Mouse (Mus musculus) cerebral cortex, adult 2 months (tissue): ENCODE results near the gene A730015C16Rik.

Source experiments
- WGBS: fragments of 180-500 bp; shearing (Covaris S2); methylation state at CpG from one replicate; pipeline ENCODE4 v1.1.7; 2018; 5-methylcytosine and 5-hydroxymethylcytosine counted together

The A730015C16Rik gene

DNA sequence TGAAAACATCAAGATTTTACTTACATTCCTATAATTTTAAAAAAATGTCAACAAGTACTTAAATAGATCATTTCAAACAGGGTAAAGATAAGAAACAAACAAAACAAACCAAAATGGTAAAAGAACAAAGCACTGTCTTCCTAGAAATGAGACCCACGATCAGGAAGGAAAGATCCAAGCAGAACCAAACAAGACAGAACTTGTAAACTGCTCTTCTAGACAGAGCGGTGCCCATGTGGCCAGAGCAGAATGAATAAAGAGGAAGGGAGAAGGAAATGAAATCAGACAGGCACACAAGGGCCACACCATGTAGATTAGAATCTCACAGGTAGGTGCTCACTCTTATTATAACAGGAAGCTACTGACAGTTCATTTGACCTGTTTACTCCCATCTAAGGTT lies 21.8 kb downstream of the A730015C16Rik start:
- 61% methylated on average over 2 of the region's 2 CpGs for WGBS

DNA sequence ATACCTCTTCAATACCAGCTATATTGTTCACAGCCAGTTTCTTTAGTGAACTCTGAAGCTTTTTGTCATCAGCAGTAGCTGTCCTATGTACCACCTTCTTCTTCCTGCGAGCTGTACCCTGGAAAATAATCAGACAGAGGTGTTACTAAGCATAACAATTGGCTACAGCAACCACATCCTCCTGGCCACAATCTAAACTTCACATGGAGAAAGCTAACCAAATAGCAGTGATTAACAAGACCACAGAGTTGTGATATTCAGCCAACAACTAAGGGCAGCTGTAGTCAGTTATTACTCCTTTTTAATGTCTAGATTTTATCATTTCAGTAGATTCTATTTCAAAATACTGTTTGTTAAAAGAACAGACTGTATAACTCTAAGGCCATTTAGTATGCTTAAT lies 22.3 kb downstream of the A730015C16Rik start:
- 83% methylated on average over 1 of the region's 1 CpGs for WGBS

DNA sequence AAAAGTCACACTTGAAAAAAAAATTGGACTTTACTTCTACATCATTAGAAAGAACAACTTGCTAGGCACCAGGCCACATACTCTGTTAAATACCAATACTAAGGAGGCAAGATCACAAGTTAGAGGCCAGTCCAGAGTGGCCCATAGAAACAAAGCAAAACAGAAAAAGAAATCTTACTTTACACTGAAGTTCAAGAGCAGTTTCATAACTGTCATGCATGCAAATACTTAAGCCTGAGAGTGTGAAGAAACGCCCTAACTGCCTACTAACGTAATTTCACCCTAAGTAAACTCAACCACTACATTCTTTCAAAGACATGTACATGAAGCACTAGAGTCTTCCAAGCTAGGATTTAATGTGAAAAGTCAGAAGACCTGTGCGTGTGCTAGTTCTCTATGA lies 22.7 kb downstream of the A730015C16Rik start:
- WGBS = 72% methylated on average over 3 of the region's 3 CpGs

DNA sequence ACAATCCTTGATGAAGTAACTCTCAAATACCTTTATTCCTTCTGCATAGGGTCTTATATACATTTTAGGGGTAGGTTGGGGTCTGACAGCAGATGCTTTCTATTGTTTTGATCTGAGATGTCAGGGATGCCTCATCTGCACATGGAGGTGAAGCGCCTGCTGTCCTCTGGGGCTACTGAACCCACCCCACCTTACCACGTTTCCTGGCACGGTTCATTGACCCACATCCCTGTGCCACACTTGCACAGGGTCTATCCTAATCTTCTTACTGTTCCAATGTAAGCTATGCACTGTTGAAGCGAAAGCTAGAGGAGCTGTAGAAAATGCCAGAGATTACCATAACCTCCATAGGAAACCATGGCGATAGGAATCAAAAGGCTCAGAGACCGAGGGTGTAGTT lies 36.9 kb downstream of the A730015C16Rik start:
- WGBS = 73% methylated on average over 6 of the region's 6 CpGs

DNA sequence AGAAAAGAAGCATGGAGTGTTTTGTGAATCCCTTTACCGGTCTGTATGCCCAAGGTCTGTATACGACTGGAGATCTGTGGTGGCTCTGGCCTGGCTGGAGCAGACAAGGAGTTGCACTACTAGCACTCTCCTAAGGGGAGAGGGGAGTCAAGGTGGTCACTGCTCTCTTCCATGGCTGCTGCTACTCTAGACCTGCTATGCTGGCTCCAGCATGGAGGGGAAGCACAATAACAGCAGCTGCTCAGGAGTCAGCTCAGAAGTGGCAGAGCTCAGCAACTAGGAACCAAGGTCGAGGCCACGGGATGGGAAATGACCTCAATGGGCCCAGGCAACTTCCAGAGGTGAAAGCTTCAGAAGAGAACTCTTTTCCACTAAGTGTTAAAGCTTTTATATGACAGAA lies 37.3 kb downstream of the A730015C16Rik start:
- 79% methylated on average over 4 of the region's 4 CpGs for WGBS

DNA sequence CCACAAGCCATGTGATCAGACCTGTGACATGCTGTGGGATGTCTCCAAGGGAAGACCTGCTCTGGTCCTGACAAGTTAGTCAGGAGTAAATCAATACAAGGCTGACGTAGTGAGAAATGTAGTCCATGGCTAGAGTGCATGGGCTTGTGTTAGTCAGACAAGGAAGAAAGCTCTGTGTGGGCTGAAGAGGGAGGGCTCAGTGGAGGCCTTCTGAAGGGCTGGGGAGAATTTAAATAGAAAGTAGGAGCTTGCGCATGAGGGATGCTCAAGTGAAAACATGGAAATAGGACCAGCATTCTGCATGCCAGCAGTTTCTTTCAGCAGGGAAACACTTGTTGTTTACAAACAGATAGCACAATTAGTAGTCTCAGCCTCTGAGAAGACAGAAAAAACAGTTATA lies 44.9 kb downstream of the A730015C16Rik start:
- 28% methylated on average over 2 of the region's 2 CpGs for whole genome bisulfite sequencing

DNA sequence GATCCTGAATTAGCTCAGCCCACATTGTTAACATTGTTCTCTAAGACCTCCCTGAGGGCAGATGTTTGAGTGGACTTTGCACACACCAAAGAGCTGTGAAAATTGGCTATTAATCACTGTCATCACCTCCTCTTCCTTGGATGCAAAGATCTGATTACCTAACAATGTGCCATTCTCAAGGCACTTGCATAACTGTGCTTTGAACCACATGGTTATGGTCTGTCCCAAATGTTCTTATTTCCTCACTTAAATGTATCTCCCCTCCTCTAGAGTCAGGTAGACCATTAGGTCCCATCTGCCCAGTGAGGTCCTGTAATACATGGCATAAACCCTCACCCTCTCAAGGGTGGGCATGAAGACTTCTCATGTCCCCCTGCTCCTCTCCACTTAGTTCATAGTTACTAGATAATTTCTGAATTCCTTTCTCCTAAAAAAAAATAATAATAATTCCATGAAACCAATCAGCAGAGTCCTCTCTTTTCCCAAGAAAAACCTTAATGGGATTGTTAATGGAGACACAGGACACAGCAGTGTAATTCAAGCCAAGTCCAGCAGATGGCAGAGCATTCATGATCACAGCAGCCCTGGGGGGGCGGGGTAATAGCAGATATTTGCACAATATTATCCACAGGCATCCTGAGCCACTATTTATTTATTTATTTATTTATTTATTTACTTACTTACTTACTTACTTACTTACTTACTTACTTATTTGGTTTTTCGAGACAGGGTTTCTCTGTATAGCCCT lies 50.2 kb downstream of the A730015C16Rik start:
- 51% methylated on average over 2 of the region's 2 CpGs for WGBS
